Mouse (Mus musculus) thymus, adult 2 months (tissue): ENCODE results near the gene Nfkbie.

ENCODE experiments used
- CTCF ChIP-seq: fragments of 200-500 bp; IDR thresholded peaks from 2 replicates; pipeline ENCODE4 v1.5.1; 2012; ENCODE audit warnings: mild to moderate bottlenecking, control low read depth, low read length, moderate library complexity, borderline replicate concordance; ENCODE audit not compliant: control insufficient read depth, poor library complexity, insufficient read depth; ENCODE audit errors: extremely low read depth
- POLR2A ChIP-seq: fragments of 200-500 bp; IDR thresholded peaks from 2 replicates; pipeline ENCODE4 v1.6.1; 2012; ENCODE audit warnings: mild to moderate bottlenecking, low read length, control low read depth, moderate library complexity; ENCODE audit not compliant: control insufficient read depth, poor library complexity, insufficient read depth; ENCODE audit errors: extremely low read depth

GRCm38 (mm10) chr17:45520136-45520535 lies 35.4 kb upstream of the Nfkbie start:
- TF ChIP-seq CTCF = no peak
- no peak for TF ChIP-seq POLR2A
